Mouse (Mus musculus) intestine, embryonic 14.5 days (tissue): ENCODE measurements at regions not wholly inside any gene's neighbourhood (a gene's known extent, or its start where the extent isn't known, plus 50 kb on each side); places are given as distances from the start of the nearest gene placed in this dataset.
"Not testable (repeated sequence)": the region's sequence is repeated elsewhere in the genome, so short reads cannot be mapped to it uniquely, and the experiment has no call there.

Experiments used
- ATAC-seq: fragments of 200-750 bp; cut with Nextera tagmentation; replicated peaks from 2 replicates; pipeline ENCODE4 v1.8.0; 2017; ENCODE audit warnings: low read depth, moderate number of reproducible peaks, moderate TSS enrichment, moderate library complexity; ENCODE audit not compliant: low FRiP score, low TSS enrichment
- DNase-seq: peaks from one replicate; pipeline ENCODE4 v3.0.0-alpha.2; 2018; ENCODE audit warnings: low spot score
- H3K27ac ChIP-seq: fragments of 300-500 bp; sonication (generic); 2 replicates; pipeline ENCODE4 v1.5.1; 2014; ENCODE audit warnings: low read depth, mild to moderate bottlenecking, control low read depth
- H3K27me3 ChIP-seq: fragments of 300-500 bp; sonication (generic); replicated peaks from 2 replicates; pipeline ENCODE4 v1.6.1; 2014; ENCODE audit warnings: low read length, control low read depth; ENCODE audit not compliant: control insufficient read depth, insufficient read depth
- H3K36me3 ChIP-seq: fragments of 300-500 bp; sonication (generic); 2 replicates; pipeline ENCODE4 v1.6.1; 2014; ENCODE audit warnings: low read length, control low read depth; ENCODE audit not compliant: control insufficient read depth, insufficient read depth
- H3K4me1 ChIP-seq: fragments of 300-500 bp; sonication (generic); replicated peaks from 2 replicates; pipeline ENCODE4 v1.6.1; 2014; ENCODE audit warnings: low read length, control low read depth, mixed read lengths; ENCODE audit not compliant: control insufficient read depth, insufficient read depth
- H3K4me2 ChIP-seq: fragments of 300-500 bp; sonication (generic); 2 replicates; pipeline ENCODE4 v1.6.1; 2014; ENCODE audit warnings: low read length
- H3K4me3 ChIP-seq: fragments of 300-500 bp; sonication (generic); 2 replicates; pipeline ENCODE4 v1.5.1; 2014; ENCODE audit warnings: low read depth, low read length, control low read depth, mixed read lengths
- H3K9ac ChIP-seq: fragments of 300-500 bp; sonication (generic); 2 replicates; pipeline ENCODE4 v1.6.1; 2014; ENCODE audit warnings: mild to moderate bottlenecking, low read length
- H3K9me3 ChIP-seq: fragments of 300-500 bp; sonication (generic); 2 replicates; pipeline ENCODE4 v1.6.1; 2016; ENCODE audit warnings: low read length, control low read depth; ENCODE audit not compliant: control insufficient read depth
- whole genome bisulfite sequencing: fragments of 180-500 bp; shearing (Covaris S2); extraction: QIAGEN DNeasy Blood & Tissue Kit; methylation state at CpG from one replicate; pipeline ENCODE4 v1.1.7; 2014; 5-methylcytosine and 5-hydroxymethylcytosine counted together

GRCm38 (mm10) chr11:8759858-8760257 is 95.5 kb upstream of the Tns3 start:
- 88% methylated on average over 1 of the region's 1 CpGs for WGBS
- H3K36me3 ChIP-seq: no peaks in the 10 kb centered on the region
- H3K4me2 ChIP-seq: no peak overlapping the region
- no peak overlapping the region for H3K9ac ChIP-seq
- DNase-seq (no peak), ATAC-seq (no peak)
- peaks cover 12% of the 10 kb centered on the region; the same call in 1 of the 2 replicates for H3K4me1 ChIP-seq
- no peaks in the 10 kb centered on the region for H3K27me3 ChIP-seq
- no peak overlapping the region for H3K27ac ChIP-seq
- no peaks in the 10 kb centered on the region for H3K9me3 ChIP-seq
- H3K4me3 ChIP-seq: no peak overlapping the region

DNA sequence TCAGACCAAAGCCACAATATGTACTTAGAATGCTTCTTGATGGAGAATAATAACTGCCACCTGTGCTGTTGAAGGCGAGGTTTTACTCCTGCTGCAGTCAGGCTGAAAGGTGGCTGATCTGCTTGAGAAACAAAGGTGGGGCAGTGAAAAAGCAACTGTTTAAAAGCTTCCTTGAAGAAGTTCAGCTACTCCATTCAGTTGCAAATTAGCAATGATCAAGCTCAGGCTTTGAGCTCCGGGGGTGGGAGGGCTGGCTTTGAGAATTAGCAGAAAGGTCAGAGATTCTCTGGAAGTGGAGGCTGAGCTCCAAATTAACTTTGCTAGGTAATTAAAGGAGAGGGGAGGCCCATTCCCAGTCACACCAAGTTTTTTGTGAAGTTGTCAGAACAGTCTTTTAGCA is 90.2 kb upstream of the Tns3 start:
- not testable (repeated sequence) for H3K9me3 ChIP-seq, H3K36me3 ChIP-seq, H3K4me2 ChIP-seq, H3K27ac ChIP-seq, H3K27me3 ChIP-seq, ATAC-seq, H3K4me1 ChIP-seq, DNase-seq, H3K4me3 ChIP-seq, H3K9ac ChIP-seq
- 54% methylated on average over 2 of the region's 2 CpGs for WGBS

GRCm38 (mm10) chr11:8735784-8736183 is 71.4 kb upstream of the Tns3 start:
- not testable (repeated sequence) for H3K9me3 ChIP-seq, ATAC-seq, H3K27me3 ChIP-seq, H3K4me3 ChIP-seq, H3K4me2 ChIP-seq, H3K9ac ChIP-seq, DNase-seq, H3K36me3 ChIP-seq, H3K27ac ChIP-seq, H3K4me1 ChIP-seq
- 74% methylated on average over 2 of the region's 3 CpGs for WGBS

DNA sequence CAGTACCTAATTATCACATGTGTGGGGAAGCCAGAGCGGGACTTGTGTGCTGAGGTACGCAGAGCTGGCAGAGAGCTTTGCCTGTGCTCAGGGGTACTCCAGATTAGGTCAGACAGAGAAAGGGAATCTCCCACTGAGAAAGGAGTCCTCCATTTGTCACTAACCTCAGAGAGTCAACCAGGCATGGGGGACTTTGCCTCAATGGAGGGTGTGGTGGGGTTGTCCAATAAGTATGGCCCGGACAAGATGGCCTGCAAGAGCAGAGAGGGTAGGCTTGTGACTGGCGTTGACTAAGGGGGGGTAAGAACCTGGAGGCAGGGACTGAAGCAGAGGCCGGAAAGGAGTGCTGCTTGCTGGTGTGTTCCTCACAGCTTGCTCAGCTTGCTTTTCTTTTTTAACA is 62.7 kb upstream of the Tns3 start:
- Histone ChIP-seq H3K9me3 (no peaks in the 10 kb centered on the region), H3K4me1 (no peaks in the 10 kb centered on the region), H3K4me2 (no peak overlapping the region), H3K27ac (no peak overlapping the region), H3K9ac (no peak overlapping the region), H3K27me3 (no peaks in the 10 kb centered on the region), H3K4me3 (no peak overlapping the region), H3K36me3 (no peaks in the 10 kb centered on the region)
- DNase-seq: peak; percentile 13
- ATAC-seq: no peak
- WGBS: 90% methylated on average over 5 of the region's 5 CpGs

GRCm38 (mm10) chr11:8725505-8725904 is 61.2 kb upstream of the Tns3 start:
- Histone ChIP-seq H3K4me3 (no peak overlapping the region), H3K27me3 (no peaks in the 10 kb centered on the region), H3K4me2 (no peak overlapping the region), H3K36me3 (no peaks in the 10 kb centered on the region), H3K9ac (no peak overlapping the region), H3K9me3 (no peaks in the 10 kb centered on the region), H3K4me1 (no peaks in the 10 kb centered on the region), H3K27ac (no peak overlapping the region)
- ATAC-seq (no peak), DNase-seq (peak; percentile 28)
- 60% methylated on average over 4 of the region's 4 CpGs for WGBS

DNA sequence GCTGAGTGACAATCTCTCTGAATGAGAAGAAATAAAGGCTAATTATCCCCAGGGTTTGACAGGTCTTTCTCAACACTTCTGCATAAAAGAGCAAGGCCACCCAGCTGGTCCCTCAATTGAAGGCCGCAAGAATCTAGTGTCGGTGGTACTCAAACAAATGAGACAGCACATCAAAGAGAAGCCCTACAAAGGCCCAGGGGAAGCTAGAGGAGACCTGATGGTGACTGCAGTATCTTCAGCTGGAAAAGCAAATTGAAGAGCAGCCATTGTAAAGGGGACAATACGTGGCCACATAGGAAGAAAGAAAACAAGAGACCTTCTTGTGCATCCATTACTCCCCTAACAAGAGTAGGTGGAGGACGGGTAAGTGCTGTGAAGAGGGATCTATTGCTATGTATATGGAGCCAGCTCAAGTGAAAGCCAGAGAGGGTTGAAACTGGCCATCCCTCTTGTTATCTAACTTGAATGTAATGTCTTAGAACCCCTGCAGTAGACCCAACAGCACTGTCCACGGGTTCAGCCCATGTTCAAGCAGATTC is 58.8 kb upstream of the Tns3 start:
- Histone ChIP-seq H3K4me3 (no peak overlapping the region), H3K27ac (no peak overlapping the region), H3K27me3 (no peaks in the 10 kb centered on the region), H3K4me2 (no peak overlapping the region), H3K36me3 (no peaks in the 10 kb centered on the region), H3K4me1 (no peaks in the 10 kb centered on the region), H3K9me3 (no peaks in the 10 kb centered on the region), H3K9ac (no peak overlapping the region)
- WGBS: 35% methylated on average over 5 of the region's 5 CpGs
- ATAC-seq: no peak
- DNase-seq: peak; percentile 47

DNA sequence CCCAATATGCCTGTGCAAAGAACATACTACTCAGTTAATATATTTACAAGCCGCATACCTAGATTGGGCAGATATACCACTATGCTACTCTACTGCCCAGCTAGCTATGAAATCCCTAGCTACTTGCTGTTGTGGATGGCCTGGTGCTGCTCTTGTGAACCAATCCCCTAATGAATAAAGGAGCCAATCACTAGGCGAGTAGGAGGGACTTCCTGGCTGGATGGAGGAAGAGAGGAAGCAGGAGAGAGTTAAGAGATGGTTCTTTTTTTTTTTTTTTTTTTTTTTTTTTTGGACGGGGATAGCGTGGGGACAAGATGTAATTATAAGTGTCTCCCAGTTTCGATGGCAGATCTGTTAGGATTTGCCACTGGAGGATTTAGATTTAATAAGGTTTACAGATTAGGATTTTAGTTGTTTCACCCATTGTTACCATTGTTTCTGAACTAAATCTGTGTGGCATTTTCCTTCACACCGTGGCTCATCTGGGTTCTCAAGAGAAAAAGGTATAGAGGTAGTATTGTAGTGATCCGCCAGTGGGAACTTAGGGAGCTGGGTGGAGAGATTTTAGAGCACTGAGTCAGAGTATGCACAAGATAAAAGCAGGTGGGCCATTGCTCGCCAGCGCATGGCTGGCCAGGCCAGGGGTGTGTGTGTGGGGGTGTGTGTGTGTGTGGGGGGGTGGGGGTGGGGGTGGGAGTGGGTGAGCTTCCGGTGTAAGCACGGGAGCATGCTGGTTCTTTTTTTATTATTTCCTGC is 55.1 kb upstream of the Tns3 start:
- 78% methylated on average over 11 of the region's 11 CpGs for WGBS

GRCm38 (mm10) chr11:8717774-8718173 is 53.4 kb upstream of the Tns3 start:
- 79% methylated on average over 3 of the region's 3 CpGs for WGBS
- H3K9ac ChIP-seq: no peak overlapping the region
- H3K27me3 ChIP-seq: no peaks in the 10 kb centered on the region
- no peak overlapping the region for H3K4me2 ChIP-seq
- DNase-seq (no peak), ATAC-seq (no peak)
- H3K9me3 ChIP-seq: no peaks in the 10 kb centered on the region
- H3K4me1 ChIP-seq: peaks cover 7% of the 10 kb centered on the region
- H3K4me3 ChIP-seq: no peak overlapping the region
- H3K27ac ChIP-seq: peak overlapping the region; percentile 43; the same call in 1 of the 2 replicates
- no peaks in the 10 kb centered on the region for H3K36me3 ChIP-seq

More for the DNA sequence above, 55.1 kb upstream of the Tns3 start:
- Histone ChIP-seq H3K4me3 (no peak overlapping the region), H3K27me3 (no peaks in the 10 kb centered on the region), H3K9me3 (no peaks in the 10 kb centered on the region), H3K4me1 (peaks cover 7% of the 10 kb centered on the region), H3K4me2 (no peak overlapping the region), H3K27ac (no peak overlapping the region), H3K36me3 (no peaks in the 10 kb centered on the region), H3K9ac (no peak overlapping the region)
- ATAC-seq (no peak), DNase-seq (peak; percentile 47)

DNA sequence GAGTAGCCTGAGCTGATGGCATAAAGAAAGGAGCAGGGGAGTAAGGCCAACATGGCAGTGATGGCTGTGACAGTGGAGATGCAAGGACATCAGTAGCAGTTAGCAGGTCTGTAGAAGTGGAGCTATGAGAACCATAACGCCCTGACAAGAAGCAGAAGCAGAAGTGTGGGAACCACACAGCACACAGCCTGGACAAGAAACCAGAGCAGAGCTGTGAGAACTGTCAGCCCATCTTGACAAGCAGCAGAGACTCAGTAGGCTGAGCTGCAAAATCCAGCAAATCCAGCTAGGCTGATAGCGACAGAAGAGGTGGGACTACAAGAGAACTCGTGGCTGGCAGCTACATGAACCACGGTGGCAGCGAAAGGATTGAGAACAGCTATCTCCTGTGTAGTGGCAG is 52.5 kb upstream of the Tns3 start:
- no peak overlapping the region for H3K4me2 ChIP-seq
- H3K4me3 ChIP-seq: no peak overlapping the region
- peaks cover 7% of the 10 kb centered on the region for H3K4me1 ChIP-seq
- no peak overlapping the region for H3K9ac ChIP-seq
- WGBS: 26% methylated on average over 5 of the region's 5 CpGs
- no peaks in the 10 kb centered on the region for H3K9me3 ChIP-seq
- no peaks in the 10 kb centered on the region for H3K27me3 ChIP-seq
- H3K27ac ChIP-seq: peak overlapping the region; percentile 43; the same call in 1 of the 2 replicates
- no peaks in the 10 kb centered on the region for H3K36me3 ChIP-seq
- DNase-seq: peak; percentile 51
- ATAC-seq: no peak
